In the genomic region with DNA sequence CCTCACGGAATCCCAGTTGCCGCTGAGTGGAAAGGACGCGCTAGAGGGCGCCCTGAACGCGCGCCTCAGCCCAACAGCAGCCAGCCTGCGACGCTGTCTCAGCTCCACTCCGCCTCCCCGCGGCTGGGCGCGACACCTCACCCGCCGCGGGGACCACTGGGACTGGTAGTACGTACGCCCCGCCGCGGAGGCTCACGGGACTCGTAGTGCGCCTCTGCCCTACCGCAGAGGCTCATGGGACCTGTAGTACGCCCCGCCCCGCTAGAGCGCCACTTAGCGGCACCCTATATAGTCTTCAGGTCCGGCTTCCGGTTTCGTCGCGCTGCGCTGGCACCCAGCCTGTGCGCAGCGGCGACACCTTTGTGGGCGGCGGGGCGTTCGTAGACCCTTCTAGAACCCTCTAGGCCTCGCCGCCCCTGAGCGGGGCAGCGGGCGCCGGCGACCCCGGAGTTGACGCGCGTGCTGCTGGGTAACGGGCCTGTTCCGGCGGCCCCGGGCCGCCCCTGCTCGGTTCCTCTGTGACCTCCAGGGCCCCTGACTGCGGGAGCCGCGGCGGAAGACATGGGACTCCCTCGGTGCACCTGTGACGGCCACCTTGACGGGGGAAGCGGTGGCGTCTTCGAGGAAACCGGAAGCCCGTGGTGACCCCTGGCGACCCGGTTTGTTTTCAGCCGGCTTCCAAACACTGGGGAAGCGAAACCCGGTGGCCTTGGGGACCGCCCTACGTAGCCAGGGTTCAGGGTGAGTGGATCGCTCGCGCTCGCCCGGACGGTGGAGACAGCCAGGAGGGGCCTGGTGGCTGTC, we compare ENCODE assay signal across 2 mouse cellular contexts.
TF ChIP-seq lines count a peak whose summit lies in the region.

A gene (plus strand): TSS at position 282 of the 804 bp plus-strand sequence.

TF ChIP-seq in C2C12, 6 proteins besides CTCF, POLR2A, EP300 and RAD21 (continued from another document):
- no peak for TF ChIP-seq MYOG (IDR thresholded peaks at IDR 0.05; ENCODE audit: control insufficient read depth, extremely low read depth, insufficient read length)

TF ChIP-seq in myocyte, 11 proteins besides CTCF, POLR2A, EP300 and RAD21 (continued from another document):
- TF ChIP-seq MYOD1 (IDR thresholded peaks at IDR 0.05; ENCODE audit: control insufficient read depth in 1 of 3, insufficient read length in 2 of 3, low read depth in 2 of 3) (peak in 2 of 3 experiments; percentile 19 to 45), SRF (IDR thresholded peaks at IDR 0.05; ENCODE audit: control insufficient read depth, insufficient read length, low read depth) (peak; percentile 91), REST (IDR thresholded peaks at IDR 0.05; ENCODE audit: insufficient read depth, insufficient read length) (no peak)
TF ChIP-seq in myocyte: peak in this region for 4.
